25 mouse cellular contexts compared by ENCODE assay signal in the genomic region with DNA sequence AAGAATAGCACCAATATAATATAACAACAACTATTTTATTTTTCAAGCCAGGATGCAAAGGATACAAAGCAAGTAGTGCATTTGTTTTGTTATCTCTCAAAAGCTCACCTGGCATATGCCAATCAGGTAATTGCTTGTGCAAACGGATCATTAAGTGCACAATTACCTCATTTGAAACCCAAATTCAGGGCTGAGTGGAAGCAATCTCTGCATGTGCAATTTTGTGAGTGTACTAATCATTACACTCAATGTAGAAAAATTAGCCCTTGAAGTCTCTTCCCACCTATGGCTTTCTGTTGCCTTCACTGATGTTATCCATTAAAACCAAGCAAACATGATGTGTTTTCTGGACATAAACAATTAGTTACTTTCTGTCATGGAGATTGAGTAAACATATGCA.
"Had no signal": no experiment of that assay in that cellular context is flagged by ENCODE, and none has a peak within 500 bp of the region (broad histone marks: within the 10 kb centered on the region; RNA-seq: fewer than 3 reads in every experiment).

No protein-coding gene starts in this region.

- H3K4me3 ChIP-seq: heart, adult 2 months; heart, embryonic 13.5 days; heart, embryonic 15.5 days; hindbrain, embryonic 13.5 days; hindbrain, embryonic 15.5 days; kidney, embryonic 15.5 days; limb, embryonic 13.5 days; limb, embryonic 15.5 days had no signal

- ATAC-seq: hindbrain, postnatal 0 days; intestine, embryonic 16.5 days had no signal

- H3K9me3 ChIP-seq: heart, embryonic 13.5 days; heart, embryonic 15.5 days; hindbrain, embryonic 13.5 days; hindbrain, embryonic 15.5 days; kidney, embryonic 15.5 days; limb, embryonic 13.5 days; limb, embryonic 15.5 days had no signal

- H3K27me3 ChIP-seq: heart, embryonic 13.5 days; heart, embryonic 15.5 days; hindbrain, embryonic 13.5 days; hindbrain, embryonic 15.5 days; kidney, embryonic 15.5 days; limb, embryonic 13.5 days; limb, embryonic 15.5 days had no signal

- DNase-seq: gastrocnemius, postnatal 14 days; gastrocnemius, postnatal 36 days; heart, adult 11 months; heart, adult 2 months; heart, postnatal 14 days; heart, postnatal 36 days; kidney, adult 11 months; kidney, adult 2 months; kidney, adult 9 months; kidney, postnatal 14 days; kidney, postnatal 36 days; layer of hippocampus, adult 9-11 months; layer of hippocampus, postnatal 36 days; left cerebral cortex, postnatal 4 days had no signal

- H3K27ac ChIP-seq: heart, adult 2 months; heart, embryonic 13.5 days; heart, embryonic 15.5 days; hindbrain, embryonic 15.5 days; hindbrain, postnatal 0 days; kidney, embryonic 15.5 days; kidney, postnatal 0 days; limb, embryonic 13.5 days; limb, embryonic 15.5 days had no signal

- H3K4me1 ChIP-seq: heart, embryonic 13.5 days; heart, embryonic 15.5 days; hindbrain, embryonic 15.5 days; kidney, embryonic 15.5 days; limb, embryonic 13.5 days; limb, embryonic 15.5 days had no signal

- H3K36me3 ChIP-seq: heart, embryonic 13.5 days; heart, embryonic 15.5 days; hindbrain, embryonic 13.5 days; hindbrain, embryonic 15.5 days; kidney, embryonic 15.5 days; limb, embryonic 13.5 days; limb, embryonic 15.5 days had no signal

- H3K9ac ChIP-seq: heart, embryonic 13.5 days; heart, embryonic 15.5 days; hindbrain, embryonic 13.5 days; hindbrain, embryonic 15.5 days; kidney, embryonic 15.5 days; limb, embryonic 13.5 days; limb, embryonic 15.5 days had no signal

- H3K4me2 ChIP-seq: heart, embryonic 11.5 days; heart, embryonic 13.5 days; heart, embryonic 15.5 days; hindbrain, embryonic 13.5 days; hindbrain, embryonic 15.5 days; kidney, embryonic 15.5 days; limb, embryonic 13.5 days; limb, embryonic 15.5 days had no signal
